Mouse (Mus musculus) testis, adult 2 months (tissue): ENCODE measurements around the gene Slc38a6.

Source experiments
- CTCF ChIP-seq: fragments of 200-500 bp; IDR thresholded peaks from 2 replicates; pipeline ENCODE4 v1.5.1; 2012; ENCODE audit warnings: low read depth, mild to moderate bottlenecking, inconsistent platforms, low read length, moderate library complexity; ENCODE audit not compliant: control insufficient read depth, insufficient read depth, insufficient replicate concordance
- POLR2A ChIP-seq: fragments of 200-500 bp; IDR thresholded peaks from 2 replicates; pipeline ENCODE4 v1.6.1; 2012; ENCODE audit warnings: low read depth, mild to moderate bottlenecking, inconsistent platforms, low read length, moderate library complexity; ENCODE audit not compliant: control insufficient read depth

GRCm38 (mm10) chr12:73265381-73265978 lies 21.1 kb upstream of the Slc38a6 start:
- TF ChIP-seq CTCF (no peak), POLR2A (no peak)
